Mouse (Mus musculus): ENCODE measurements at regions not wholly inside any gene's neighbourhood (a gene's known extent, or its start where the extent isn't known, plus 50 kb on each side); places are given as distances from the start of the nearest gene placed in this dataset.

- TF ChIP-seq POLR2A (IDR thresholded peaks at IDR 0.05; ENCODE audit: low read depth, low read length) (no peak), CTCF (conservative IDR thresholded peaks at IDR 0.05; ENCODE audit: insufficient read depth, insufficient read length, low read depth, low read length) (no peak)
These were observed 243.7 kb upstream of the Trib2 start for GRCm38 (mm10) chr12:16060461-16060860.

Measured in kidney, adult 2 months (tissue).